Mouse (Mus musculus): Measurements from ENCODE around the gene Adgrg1.
"Not testable (repeated sequence)": the region's sequence is repeated elsewhere in the genome, so short reads cannot be mapped to it uniquely, and the experiment has no call there.

Gene Adgrg1

GRCm38 (mm10) chr8:94996899-94997856 is 22.6 kb downstream of the Adgrg1 start:
- no peak for DNase-seq

- DNase-seq = no peak
These were observed 23.3 kb downstream of the Adgrg1 start for GRCm38 (mm10) chr8:94997857-94998243.

- no peak for DNase-seq
These were observed 23.9 kb downstream of the Adgrg1 start for GRCm38 (mm10) chr8:94998431-94998830.

DNA sequence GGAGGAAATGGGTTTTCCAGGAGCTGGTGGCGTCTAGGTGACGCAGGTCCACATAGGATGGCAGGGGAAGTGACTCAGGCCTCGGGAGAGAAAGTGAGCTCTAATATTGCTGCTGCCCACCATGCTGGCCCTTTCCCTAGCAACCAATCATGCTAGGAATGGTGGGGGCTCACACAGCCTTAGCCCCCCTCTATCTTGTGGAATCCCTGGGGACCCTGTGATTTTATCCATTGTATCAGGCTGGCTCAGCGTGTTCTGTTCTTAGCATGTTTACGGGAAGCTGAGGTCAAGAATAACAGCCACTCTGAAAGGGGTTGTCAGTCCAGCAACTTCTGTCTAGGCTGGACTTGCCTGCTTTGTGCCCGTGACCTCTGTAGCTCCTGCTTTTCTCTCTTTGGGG is 24.5 kb downstream of the Adgrg1 start:
- peak in 1 of 2 experiments; percentile 35 for DNase-seq

- peak; percentile 56 to 72 for DNase-seq
These were observed 25.4 kb downstream of the Adgrg1 start for GRCm38 (mm10) chr8:94999956-95000355.

DNA sequence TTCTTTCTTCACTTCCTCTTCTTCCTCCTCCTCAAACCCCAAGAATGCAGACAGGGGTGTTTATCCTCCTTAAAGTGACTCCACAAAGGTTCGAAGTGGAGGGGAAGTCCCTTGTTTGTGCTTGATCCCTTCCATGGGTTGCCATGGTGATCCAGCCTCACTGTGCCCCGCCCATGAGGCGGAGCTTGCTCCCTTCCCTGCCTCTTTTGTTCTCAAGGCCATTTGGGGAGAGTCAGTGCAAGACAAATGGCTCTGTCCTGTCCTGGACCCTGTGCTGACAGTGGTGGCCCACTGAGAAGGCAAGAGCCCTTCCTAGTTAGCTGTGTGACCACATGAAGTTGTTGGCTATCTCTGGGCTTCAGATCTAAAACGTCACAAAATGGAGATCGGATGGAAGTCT is 26.1 kb downstream of the Adgrg1 start:
- DNase-seq = peak; percentile 82 to 84

DNA sequence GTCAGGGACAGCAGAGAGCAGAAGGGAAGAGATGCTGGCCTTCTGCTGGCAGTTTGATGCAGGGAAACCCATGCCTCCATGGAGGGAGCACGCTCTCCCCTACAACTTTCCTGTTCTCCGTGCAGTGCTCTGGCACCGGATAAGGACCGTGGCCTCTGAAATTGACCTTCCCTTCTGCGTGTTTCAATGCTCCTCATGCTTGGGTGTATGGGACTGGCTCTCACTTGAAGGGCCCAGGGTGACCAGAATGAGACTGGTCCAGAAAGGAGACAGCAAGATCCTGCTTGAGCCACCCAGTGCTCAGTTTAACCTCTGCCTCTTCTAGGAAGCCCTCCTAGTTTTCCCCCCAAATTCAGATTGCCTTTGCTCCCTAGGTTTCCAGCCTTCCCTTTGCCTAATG is 26.6 kb downstream of the Adgrg1 start:
- DNase-seq = no peak

GRCm38 (mm10) chr8:95001655-95002054 is 27.1 kb downstream of the Adgrg1 start:
- DNase-seq = peak; percentile 84 to 88

GRCm38 (mm10) chr8:95002089-95002655 is 27.6 kb downstream of the Adgrg1 start:
- no peak for DNase-seq

DNA sequence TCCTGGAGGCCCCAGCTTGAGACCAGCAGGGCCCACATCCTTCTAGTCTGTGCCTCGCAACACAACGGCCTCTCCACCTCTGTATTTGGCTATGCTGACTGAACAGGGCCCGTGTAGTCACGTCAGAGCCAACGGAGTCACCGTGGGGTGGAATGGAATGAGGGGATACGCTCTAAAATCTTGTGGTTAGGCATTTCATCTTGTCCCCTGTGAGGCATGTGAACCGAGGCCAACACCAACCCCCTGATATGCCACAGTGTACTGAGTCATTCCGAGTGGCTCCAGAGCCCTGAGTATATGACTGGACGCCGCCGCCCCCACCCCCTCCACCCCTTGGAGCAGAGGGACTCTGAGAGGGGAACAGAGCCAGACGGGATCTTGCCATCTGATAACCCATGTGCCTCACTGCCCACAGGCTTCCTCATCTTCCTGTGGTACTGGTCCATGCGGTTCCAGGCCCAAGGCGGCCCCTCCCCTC is 37.9 kb downstream of the Adgrg1 start:
- DNase-seq = no peak

GRCm38 (mm10) chr8:95015866-95016265 is 41.3 kb downstream of the Adgrg1 start:
- DNase-seq = no peak

GRCm38 (mm10) chr8:95016684-95017083 is 42.1 kb downstream of the Adgrg1 start:
- DNase-seq = no peak

- DNase-seq = no peak
These were observed 42.9 kb downstream of the Adgrg1 start, which contains the start of gene Adgrg3 for GRCm38 (mm10) chr8:95017451-95017850. Gene Adgrg3 (plus strand): TSS chr8:95017692.

- DNase-seq = no peak
These were observed 43.6 kb downstream of the Adgrg1 start for GRCm38 (mm10) chr8:95017969-95018635.

GRCm38 (mm10) chr8:95020293-95020777 is 45.8 kb downstream of the Adgrg1 start:
- peak; percentile 59 to 65 for DNase-seq

- DNase-seq = no peak
These were observed 46.3 kb downstream of the Adgrg1 start for GRCm38 (mm10) chr8:95020821-95021220.

DNA sequence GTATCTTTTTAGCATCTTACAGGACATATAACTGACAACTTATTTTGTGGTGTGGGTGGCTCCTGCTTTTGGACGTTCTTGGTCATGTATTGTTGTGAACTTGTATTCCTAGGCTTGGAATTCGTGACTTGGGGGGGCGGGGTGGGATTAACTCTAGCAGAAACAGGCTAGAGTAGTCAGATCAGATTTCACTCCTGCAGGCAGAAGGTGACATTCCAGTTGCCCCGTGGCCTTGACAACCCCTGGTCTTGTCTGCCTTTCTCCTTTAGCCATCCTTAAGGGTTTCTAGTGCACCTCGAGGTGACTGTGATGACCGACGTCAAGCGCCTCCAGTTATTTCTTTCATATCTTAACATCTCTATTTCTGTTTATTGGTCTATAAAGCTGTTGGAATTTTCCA is 48.6 kb downstream of the Adgrg1 start:
- no peak for DNase-seq

- DNase-seq = no peak
These were observed 49.8 kb downstream of the Adgrg1 start for GRCm38 (mm10) chr8:95024387-95024786.

- DNase-seq = peak in 1 of 2 experiments; percentile 35
These were observed 50.9 kb downstream of the Adgrg1 start for GRCm38 (mm10) chr8:95025421-95025820.

GRCm38 (mm10) chr8:95028391-95028790 is 53.8 kb downstream of the Adgrg1 start:
- not testable (repeated sequence) for DNase-seq

DNA sequence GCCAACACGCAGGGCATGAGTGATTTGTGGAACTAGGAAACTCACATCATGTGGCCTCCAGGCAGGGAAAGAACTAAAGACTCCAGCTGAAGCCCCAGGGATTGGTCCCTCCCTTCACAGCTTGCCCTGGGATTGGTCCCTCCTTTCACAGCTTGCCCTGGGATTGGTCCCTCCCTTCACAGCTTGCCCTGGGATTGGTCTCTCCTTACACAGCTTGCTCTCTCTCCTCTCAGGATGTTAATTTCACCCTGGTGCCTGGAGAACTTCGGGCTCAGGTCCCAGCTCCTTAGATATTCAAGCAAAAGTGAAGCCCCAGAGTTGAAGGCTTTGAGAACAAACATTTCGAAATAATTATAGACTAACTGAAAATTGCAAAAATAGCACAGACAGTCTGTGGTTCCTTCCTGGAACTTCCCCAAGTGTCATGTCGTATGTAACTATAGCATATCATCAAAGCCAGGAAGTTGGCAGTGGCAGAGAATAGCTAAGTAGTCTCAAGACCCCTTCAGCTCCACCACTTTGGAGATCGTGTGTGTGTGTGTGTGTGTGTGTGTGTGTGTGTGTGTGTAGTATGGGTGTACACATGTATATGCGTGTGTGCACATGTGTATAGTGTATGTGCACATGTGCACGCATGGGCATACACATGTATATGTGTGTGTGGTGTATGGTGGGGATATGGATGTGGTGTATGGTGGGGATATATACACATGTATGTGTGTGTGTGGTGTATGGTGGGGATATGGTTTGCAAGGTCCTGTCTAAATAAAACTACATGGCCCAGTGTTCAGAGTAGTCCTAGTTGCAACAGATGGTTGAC is 62.8 kb downstream of the Adgrg1 start:
- DNase-seq = peak; percentile 70 to 82
